Mouse (Mus musculus) right cerebral cortex, postnatal 10 days (tissue): ENCODE results near the gene Flywch1.

Experiments used
- DNase-seq, 2 experiments: peaks; one replicate each; pipeline ENCODE4 v3.0.0; 2021; ENCODE audit warnings: low spot score in 2 of 2

The Flywch1 gene

DNA sequence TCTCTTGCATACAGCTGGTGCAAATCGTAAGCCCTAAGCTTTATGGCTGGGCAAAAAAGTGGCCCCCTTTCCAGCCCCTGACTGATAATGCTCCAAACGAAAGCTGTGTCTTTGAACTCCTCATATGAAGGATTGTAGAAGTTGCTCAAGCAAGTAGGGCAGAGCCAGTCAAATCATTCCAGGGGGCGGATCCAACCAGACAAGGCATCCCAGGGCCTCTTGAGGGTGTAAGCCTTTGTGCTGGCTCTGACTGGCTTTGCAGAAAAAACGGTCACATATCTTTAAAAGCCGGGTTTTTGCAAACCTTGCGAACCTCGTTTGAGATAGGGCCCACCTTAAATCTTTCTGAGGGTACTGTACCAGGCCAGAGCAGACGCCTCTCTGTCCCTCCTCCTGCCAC, 27.3 kb downstream of the Flywch1 start:
- no peak for DNase-seq

DNA sequence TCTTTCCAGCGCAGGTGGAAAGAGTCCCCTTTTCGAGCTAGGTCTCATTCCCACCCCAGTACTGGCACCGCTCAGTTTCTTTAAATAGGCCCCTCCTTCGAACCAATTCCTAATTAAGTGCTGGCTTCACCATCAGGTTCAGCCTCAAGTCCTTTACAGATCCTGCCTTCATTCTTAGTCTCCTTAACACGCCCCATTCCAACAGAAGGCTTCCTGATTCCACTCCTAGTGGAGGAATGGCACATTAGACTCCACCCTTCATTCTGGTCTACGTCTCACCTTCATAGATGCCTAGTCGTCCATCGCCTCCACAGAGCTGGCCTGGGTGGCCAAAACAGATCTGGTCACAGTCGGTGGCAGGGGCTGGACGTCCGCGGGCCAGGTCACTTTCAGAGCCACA, 28.5 kb downstream of the Flywch1 start:
- no peak for DNase-seq

DNA sequence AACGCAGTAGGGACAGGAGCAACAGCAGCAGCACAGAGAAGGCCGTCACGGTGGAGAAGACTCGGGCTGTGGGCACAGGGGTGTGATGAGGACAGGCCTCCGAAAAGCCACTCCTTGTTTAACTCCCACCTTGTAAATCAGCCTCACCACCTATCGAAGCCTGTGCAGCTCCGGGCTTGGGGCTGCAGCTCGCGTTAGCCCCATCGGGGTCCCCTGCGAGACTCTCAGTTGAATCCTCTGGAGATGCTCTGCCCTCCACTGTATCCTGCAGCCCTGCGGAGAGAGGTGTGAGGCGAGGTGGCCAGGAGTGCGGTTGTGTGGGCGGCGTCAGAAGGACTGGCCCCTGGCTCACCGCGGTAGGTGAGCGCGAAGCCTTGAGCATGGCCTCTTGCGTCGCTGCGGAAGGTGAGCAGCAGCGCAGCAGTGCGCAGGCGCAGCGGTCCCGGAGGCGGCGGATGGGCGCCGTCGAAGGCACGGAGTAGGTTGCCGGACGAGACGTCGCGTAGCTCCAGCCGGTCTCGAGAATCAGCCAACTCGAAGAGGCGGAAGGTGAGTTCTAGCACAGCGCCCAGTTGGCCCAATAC, 29.1 kb downstream of the Flywch1 start:
- no peak for DNase-seq

DNA sequence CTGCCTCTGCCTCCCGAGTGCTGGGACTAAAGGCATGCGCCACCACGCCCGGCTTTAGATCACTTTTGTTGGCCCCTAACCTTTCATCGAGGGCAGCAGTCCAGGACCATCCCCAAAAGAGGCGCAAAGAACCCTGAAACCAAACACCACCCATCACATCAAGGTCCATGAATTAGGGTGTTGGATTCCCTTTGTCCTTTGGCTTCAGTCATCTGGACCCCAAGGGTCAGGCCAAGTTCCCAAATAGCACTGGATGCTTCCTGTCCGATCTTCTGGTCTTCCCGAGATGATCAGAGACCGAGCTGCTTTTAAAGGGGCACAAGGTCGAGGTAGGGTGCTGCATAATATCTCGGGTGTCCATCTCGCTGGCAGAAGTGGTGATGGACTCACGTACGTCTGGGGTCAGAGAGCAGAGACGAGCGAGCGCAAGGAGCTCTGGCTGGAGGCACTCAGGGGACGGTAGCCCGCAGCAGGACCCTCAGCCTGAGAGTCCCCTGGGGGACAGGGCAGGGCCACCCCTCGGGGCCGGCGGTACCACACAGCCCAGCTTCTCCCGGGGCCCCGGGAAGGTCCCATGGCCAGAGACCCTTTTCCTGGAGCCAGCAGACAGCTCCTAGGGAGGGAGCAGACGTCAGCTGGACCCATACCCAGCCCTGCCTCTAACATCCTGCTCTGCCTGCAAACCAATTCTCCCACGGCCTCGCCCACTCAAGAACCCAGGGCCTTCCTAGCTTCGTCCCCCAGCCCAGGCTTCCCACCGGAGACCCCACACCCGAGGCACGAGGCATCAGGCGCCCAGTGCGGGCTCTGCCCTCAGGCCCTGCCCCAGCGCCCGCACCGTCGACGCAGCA, 29.8 kb downstream of the Flywch1 start:
- DNase-seq, result no peak

DNA sequence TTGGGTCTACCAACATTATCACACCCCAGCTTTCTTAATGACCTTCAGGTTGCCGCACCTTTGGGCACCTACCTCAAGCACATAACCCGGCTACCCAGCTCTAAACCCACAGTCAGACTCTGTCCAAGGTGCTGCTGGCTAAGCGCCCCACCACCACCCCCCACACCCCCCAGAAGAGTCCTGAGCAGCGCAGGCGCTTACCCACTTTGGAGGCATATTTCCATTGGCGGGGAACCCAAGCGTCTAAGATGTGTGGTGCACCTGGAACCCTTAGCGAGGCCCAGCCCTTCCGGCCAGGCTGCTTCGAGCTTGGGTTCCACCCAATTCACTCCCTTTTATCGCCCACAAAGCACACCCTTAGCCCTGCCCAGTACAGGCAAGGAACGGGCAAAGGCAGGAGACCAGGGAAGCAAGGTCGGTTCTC, 30.8 kb downstream of the Flywch1 start, which contains the start of gene Paqr4:
Paqr4 (minus strand) TSS at position 270 of the 424 bp plus-strand sequence.
- no peak for DNase-seq

DNA sequence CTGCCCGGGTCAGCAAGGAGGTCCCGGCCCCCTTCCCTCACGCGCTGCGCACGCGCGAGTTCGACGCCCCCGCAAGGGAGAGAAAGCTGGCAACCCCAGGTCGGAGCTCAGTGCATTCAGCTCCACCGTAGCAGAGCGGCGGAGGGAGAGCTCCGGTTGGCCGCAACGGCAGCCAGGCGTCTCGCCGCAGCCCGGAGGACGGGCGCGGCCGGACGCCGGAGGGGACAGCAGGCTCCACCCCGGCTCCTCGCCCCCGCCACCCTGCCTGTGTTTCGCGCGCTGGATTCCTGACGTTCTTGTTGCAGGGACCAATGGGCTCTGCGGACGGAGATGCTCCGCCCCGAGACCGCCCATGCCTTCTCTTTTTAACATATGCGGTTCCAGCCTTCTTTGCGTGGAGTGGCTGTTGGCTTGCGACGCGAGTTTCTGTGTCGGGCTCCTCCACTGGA, 31.2 kb downstream of the Flywch1 start:
- peak; percentile 96 for DNase-seq

DNA sequence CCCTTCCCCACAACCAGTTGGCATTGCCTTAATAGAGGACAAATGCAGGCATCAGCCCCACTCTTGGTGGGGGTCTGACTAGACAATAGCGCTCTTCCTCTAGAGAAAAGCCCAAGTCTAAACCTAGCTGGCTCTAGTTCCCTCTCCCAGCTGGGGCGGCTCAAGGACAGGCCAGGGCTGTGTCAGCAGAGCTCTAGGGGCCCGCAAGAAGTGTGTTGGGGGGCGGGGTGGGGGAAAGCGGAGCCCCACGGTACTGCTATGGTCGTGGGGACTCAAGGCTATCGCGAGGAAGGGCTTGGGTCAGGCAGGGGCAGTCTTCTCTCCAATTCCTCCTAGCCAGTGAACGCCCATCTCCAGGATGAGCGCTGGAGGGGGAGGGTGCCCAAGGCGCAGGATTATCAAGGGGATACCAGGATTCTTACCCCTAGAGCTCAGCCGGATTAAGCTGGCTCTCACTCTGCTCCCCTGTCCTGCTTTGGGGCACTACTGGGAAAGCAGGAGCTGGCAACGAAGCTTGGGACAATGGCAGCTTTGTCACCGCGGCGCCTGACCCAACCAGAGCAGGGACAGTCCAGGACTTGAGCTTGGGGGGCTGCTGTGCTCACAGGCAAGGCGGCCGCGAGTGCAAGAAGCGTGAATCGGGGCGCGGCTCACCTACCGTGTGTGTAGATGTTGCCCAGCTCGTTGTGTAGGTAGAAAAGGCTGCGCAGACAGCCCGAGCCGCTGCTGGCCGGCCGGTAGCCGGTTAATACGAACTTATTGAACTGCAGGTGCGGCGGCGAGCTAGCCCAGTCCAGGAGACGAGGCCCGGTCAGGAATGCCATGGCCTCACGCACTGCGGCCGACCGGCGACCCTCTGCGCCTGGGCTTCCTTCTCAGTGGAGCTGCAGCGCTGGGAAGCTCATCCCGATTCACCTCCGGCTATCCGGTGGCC, 31.9 kb downstream of the Flywch1 start:
- DNase-seq, result peak in 1 of 2 experiments; percentile 59

DNA sequence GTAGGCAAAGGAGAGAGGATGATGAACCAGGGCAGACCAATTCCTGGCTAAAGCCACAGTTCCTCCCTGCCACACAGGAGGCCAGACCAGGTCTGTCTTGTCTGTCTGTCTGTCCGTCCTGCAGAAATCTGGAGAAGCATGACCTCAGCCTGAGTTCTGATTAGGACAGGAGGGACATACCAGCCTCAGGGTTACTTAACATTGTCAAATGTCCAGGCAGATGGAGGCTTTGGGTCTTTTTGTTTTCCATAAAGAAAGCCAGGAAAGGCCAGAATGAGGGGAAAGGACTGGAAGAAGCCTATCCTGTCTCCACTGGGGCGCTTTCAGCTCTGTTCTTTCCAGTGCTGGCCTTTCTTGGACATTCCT, 32.6 kb downstream of the Flywch1 start:
- DNase-seq, result no peak

DNA sequence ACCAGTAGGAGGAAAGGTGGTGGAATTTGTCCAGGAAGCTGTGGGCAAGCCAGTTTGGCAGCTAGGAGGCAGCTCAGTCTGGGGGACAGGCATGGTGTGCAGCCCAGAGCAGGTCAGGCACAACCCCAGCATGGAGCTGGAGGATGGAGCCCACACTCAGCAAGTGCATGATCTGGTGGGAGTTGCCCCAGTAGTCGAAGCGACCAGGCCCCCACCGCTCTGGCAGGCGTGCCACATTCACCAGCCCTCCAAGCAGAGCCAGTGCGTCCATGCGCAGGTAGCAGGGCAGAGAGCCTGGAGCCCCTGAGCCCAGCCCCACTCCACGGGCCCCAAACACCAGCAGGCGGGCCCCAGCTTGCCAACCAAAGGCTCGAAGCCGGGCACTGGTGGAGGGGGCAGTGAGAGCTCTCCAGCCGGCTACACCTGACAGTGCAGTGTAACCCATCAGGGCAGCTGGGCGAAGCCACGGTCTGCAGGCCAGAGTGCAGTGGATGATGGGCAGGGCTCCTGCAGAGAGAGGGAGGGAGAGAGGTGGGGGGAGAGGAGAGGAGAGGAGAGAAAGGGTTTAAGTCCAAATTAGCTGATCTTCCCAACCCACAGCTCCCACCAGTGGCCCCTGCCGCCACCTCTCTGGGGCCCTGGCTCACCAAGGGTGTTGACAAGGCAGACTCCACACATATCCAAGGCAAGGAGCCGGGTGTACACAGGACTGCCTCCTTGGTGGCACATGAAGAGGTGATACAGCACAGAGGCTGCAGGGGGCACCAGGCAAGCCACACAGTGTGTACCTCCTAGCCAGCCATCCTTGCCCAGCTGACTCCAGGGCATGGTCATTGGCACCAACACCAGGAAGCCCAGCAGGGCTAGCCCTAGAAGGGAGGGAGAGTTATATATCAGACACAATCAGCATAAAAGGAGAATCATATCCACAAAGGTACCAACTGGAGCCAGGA, 33.6 kb downstream of the Flywch1 start:
- DNase-seq, result no peak

DNA sequence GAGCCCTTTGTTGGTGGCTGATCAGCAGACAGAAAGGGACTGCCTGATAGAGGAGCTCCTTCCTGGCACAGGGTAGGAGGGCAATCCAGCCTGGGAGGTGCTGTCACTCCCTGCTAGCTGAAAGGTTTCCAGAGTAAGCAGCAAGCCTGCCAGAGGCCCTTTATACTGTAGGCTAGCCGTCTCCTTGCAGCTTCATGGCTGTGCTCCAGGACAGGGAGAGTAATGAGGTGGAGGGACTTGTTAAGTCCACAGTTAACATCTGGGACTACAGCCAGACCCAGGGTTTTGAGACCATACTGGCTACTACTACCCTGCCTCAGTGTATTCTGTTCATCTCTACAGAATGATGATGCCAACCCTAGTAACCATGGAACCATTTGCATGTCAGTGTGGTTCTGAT, 37.1 kb downstream of the Flywch1 start:
- DNase-seq, result peak in 1 of 2 experiments; percentile 67

DNA sequence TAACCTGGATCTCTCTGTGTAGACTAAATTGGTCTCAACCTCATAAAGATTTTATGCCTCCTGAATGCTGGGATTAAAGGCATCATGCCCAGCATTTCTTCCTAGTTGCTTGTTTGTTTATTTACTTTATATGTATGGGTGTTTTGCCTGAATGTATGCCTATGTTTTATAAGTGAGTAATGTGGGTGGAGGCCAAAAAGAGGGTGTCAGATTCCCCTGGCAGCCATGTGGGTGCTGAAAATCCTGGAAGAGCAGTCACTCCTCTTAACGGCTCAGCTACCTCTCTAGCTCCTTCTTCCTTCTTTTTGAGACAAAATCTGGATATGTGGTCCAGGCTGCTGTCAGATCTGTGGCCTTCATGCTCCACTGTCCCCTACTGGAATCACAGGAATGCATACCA, 41.0 kb downstream of the Flywch1 start:
- DNase-seq, result no peak

DNA sequence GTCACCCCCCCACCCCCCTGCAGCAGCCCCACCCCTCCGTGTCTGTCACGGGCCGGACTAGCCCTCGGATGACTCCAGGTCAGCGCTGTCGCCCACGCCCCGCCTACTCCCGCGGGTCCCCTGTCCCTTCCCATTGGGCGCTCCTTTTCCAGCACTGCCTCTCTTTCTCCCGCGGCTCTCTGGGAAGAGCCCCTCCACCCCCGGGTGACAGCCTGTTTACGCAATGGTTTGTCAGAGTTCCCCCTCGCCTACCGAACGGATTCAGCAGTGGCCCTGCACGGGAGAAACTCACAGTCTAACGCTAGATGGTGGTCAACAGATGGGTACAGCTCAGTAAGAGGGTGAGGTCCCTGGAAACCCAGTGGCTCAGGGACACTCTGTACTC, 44.7 kb downstream of the Flywch1 start:
- DNase-seq, result peak; percentile 77 to 84

DNA sequence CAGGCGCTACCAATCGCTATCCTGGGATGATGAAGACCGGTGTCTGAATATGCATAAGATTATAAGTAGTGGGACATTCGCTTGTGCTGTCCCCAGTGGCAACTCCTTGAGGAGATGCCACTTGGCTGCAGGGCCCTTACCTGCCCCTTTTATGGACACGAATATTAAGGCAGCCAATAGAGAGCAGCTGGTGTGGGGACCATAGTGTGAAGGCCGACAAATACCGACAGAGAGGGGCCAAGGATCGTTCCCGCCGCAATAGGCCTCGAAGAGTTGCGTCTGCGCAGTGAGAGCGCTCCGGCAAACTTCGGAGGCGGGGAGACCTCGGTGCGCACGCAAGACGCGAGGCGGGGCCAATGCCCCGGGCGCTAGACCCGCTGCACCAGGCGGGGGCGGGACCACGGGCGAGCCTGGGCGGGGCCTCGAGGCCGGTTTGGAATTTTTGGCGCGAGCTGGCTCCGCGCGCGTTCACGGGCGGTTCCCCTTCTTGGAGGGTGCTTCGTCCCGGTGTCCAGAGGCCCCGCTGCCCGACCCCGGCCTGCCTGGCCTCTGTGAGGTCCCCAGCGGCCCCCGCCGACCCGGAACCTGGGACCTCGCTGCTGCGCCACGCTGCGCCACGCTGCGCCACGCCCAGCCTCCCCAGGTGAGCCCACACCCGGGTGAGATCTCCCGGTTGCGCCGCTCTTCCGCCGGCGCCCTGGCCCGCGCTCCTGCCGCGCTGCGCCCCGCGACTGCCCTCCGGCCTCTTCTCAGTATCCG, 45.2 kb downstream of the Flywch1 start, which contains the start of gene Pkmyt1:
Pkmyt1 (plus strand) TSS at position 338 of the 759 bp plus-strand sequence.
- DNase-seq, result peak; percentile 95 to 96

DNA sequence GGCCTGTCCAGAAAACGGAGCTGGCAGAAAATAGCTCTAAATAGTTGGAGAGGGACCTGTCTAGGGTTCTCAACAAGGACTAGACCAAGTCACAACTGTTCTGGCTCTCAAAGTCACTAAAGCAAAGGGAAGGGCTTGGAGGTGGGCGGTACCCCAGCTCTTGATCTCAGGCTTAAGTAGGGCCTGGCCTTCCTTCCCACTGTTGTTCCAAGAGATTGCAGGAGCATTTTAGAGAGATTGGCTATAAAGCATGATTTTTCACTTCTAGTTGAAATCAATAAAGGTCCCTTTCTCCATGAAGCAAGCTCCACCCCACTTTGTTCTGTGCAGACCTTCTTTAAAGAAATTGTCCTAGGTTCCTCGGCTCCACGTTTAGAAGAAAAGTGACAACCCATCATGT, 45.9 kb downstream of the Flywch1 start:
- no peak for DNase-seq

DNA sequence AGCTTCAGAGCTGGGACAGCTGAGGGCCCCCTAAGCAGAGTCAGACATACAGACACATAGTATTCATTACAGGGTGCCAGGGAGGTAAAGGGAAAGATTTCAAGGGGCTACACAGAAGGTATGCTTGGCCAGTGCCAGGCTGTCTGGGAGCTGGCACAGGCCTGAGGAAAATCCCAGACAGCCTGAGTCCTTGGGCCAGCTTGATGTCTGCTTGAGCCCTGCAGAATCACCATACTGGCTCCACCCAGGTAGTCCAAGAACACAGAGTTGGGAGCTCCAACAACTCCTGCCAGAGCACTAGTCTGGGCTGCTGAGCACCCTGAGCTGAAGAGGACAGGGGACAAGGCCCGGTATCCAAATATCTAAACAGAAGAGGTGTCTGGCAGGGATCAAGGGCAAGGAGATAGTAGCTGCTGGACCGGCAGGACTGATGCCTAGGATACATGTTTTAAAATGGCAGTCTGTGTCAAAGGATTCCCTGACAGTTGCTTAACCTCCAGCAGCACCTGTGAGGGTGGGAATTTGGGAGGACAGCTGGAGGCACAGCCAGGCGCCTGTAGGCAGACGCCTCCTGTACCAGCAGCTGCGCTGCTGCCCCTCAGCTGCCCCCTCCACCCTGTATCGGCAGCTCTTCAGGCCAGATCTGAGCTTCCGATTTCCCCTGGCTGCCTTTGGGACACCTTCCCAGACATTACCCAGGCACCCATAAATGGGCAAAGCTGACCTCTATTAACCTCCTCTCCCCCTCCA, 48.9 kb downstream of the Flywch1 start, which contains the start of gene 1520401A03Rik:
1520401A03Rik (minus strand) TSS at position 408 of the 750 bp plus-strand sequence.
- DNase-seq, result no peak

DNA sequence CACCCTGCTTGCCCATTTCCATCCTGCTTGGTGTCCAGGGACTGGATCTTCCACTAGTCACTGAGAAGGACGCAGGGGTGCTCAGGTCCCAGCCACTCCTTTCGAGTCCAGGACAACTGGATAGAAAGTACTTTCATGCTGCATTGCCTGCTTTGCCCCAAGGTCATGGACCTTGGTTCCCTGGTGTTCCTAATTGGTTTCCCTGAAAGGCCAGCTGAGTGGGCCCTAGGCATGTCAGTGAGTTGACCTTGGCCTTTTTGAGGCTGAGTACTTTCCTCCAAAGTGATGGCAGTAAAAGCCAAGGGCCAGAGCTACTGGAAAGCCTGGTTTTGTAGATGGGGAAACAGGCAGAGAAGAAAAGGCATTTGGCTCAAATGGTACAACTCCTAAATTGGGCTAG, 49.5 kb downstream of the Flywch1 start:
- DNase-seq, result no peak

DNA sequence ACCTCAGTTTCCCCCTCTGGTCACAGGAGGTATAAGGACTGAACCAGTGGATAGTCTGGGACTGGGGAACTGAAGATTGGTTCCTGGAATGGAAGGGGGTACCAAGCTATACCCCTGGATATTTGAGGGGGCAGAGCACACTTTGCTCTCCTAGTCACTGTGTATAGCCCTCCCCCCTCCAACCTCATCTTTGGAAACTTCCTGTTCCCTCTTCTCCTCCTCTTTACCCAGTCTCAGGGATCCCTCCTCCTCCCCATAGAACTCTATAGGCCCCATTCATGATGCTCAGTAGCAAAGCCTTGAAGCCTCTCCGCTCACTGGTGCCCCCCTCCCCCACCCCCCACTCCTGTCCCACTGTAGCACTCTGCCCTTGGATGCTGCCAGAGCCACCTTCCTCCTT, 51.9 kb downstream of the Flywch1 start:
- no peak for DNase-seq

DNA sequence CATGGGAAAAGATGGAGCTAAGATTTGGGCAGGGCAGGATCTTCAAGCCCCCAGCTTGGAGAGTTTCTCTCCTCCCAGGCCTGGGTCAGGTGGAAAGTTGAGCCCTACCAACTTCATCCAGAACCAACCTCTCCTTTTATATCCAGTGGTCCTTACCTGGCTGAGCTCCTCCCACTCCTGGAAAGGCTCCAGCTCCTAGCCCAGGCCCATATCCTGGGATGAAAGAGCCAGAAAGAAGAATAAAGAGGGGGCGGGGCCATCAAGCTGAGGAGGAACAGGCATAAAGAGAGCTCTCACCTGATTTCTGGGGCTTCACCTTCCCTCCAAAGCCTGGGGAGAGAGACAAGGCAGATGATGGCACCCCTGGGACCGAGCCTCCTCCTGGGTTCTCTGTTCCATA, 54.4 kb downstream of the Flywch1 start:
- no peak for DNase-seq

DNA sequence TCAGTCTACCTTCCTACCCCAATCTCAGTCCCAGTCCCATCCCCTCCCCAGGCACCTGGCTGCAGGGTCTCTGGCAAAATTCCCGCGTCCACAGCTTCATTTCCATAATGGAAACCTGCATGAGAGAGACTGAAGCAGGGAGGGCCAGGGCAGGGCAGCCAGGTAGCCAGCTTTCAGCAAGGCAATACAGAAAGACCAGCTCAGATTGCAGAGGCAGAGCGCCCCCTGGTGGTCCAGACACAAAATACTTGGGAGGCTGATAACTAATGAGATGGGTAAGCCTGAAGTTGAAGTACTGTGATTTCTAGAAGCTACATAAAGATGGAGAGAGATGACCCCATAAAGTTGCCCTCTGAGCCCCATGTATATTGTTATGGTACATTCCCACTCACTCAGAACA, 65.2 kb downstream of the Flywch1 start:
- peak; percentile 79 to 84 for DNase-seq
